Mouse (Mus musculus) spleen, adult 12 weeks (tissue): Measurements from ENCODE around the gene Prss53.
"Not testable (repeated sequence)": the region's sequence is repeated elsewhere in the genome, so short reads cannot be mapped to it uniquely, and the experiment has no call there.

Source experiments
- DNase-seq: peaks from one replicate; pipeline ENCODE4 v3.0.0; 2022; ENCODE audit warnings: low spot score

Prss53 gene

DNA sequence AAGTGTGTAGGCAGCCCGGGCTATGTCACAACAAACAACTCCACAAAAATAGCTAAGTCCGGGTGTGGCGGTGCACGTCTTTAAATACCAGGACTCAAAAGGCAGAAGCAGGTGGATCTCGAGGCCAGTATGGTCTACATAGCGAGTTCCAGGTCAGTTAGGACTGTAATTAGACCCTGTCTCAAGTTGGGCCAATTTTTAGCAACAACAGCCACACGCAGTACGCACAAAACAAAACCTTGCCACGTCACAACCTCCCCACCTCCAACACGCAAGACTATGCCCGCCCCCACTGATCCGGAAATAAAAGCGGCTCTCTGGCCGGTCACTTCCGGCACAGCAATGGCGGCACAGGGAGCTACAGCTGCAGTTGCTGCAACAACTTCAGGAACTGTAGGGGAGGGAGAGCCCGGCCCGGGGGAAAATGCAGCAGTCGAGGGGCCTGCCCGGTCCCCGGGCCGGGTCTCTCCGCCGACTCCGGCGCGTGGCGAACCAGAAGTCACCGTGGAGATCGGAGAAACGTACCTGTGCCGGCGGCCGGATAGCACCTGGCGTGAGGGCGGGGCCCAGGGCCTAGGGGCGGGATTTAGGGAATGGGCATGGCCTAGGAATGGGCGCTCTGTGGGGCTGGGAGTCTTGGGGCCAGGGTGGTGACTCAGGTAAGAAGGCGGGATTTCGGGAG, 21.6 kb upstream of the Prss53 start, which contains the start of gene Kat8:
Kat8 (plus strand) TSS at position 327 of the 682 bp plus-strand sequence.
- DNase-seq: peak; percentile 80

DNA sequence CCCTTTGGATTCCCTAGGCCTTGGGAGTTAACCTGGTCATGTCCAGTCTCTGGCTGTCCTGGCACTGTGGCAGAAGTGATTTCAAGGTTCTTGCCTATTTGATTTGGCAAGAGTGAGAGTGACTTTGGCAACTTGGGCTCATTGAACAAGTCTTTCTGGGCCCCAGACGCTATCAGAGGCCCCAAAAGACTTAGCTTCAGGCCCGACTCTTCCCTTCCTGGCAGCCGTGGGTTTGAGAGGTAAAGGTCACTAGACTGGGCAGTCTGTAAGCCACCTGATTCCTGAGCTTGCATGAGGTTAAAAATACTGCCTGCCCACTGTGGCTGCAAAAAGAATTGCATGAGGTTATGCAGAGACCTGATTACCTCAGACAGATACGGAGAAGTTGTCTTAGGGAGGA, 17.9 kb upstream of the Prss53 start:
- no peak for DNase-seq

DNA sequence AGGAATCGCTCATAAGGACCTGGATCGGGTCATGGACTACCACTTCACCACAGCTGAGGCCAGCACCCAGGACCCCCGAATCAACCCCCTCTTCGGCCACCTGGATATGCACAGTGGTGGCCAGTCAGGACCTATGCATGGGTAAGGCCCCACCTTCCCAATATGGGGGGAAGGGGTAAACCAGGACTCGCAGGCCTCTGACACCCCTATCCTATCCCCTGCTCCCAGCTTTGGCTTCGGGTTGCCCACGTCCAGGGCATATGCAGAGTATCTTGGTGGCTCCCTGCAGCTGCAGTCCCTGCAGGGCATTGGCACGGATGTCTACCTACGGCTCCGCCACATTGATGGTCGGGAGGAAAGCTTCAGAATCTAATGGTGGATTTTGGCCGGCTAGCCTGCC, 17.2 kb upstream of the Prss53 start:
- DNase-seq: no peak

DNA sequence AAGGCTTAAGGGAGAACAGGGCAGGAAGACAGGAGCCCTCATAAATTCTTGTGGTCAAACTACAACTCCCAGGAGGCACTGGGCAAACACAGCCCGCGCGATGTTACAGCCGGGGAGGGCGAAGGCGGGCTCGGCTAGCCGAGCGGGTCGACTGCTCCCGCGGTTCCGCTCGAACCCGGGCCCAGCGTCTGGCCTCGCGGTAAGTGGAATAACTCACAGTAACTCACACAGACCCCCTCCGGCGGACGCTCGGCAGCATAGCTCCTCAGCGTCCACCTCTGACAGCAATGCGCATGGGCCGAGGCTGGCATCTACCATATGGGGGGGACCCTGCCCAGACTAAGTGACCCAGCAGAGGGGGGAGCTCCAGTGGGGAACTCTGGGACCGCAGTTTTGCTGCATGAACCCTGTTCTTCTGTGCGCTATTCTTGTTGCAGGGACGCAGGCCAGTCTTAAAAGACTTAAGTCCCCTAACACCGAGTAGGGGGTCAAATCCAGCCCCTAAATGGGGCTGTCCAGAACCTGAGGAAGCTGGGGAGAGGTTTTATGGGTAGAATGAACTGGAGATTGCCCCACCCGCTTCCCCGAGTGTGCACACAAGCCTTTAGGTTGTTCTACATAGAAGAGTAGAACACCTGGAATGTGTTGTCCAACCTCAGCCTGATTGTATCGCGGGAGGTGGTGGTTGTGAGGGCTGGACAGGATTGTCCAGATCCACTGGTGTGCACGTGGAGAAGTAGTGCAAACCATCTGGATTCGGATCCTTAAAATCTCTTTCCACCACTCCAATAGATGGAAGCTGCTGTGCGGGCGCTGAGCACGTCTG, 13.4 kb upstream of the Prss53 start, which contains the start of gene Bckdk:
Bckdk (plus strand) TSS at position 112 of the 826 bp plus-strand sequence.
- DNase-seq: peak; percentile 56

DNA sequence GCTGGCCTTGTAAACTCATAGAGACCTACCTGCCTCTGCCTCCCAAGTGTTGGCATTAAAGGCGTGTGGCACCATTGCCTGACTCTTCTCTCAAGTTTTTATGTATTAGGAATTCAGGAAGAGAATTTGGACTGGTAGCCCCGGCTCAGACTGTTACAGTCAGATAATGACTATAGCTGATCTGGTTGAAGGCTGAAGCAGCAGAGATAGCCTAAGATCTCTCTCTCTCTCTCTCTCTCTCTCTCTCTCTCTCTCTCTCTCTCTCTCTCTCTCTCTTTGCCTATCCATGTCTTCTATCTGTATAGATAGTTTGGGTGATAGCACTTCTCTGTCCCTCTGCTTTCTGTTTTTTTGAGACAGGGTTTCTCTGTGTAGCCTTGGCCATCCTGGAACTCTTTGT, 11.0 kb upstream of the Prss53 start:
- DNase-seq: no peak

DNA sequence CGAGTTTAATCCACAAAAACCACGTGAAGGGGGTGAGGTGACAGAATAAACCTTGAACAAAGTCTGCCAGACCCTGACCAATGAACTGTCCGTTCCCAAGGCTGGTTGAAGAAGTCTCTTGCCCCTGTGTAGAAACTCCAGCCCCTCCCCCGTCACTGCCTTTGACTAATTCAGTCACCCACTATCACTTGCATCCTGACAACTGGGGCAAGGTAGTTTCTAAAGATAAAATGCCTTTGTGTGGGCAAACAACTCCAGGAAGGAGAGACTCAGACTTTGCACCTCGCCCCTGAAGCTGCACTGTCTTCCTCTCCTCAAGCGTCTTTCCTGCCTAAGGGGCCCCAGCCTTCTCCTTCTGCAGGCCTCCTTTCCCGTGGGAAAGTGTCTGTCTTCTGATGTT, 9.2 kb upstream of the Prss53 start:
- no peak for DNase-seq

DNA sequence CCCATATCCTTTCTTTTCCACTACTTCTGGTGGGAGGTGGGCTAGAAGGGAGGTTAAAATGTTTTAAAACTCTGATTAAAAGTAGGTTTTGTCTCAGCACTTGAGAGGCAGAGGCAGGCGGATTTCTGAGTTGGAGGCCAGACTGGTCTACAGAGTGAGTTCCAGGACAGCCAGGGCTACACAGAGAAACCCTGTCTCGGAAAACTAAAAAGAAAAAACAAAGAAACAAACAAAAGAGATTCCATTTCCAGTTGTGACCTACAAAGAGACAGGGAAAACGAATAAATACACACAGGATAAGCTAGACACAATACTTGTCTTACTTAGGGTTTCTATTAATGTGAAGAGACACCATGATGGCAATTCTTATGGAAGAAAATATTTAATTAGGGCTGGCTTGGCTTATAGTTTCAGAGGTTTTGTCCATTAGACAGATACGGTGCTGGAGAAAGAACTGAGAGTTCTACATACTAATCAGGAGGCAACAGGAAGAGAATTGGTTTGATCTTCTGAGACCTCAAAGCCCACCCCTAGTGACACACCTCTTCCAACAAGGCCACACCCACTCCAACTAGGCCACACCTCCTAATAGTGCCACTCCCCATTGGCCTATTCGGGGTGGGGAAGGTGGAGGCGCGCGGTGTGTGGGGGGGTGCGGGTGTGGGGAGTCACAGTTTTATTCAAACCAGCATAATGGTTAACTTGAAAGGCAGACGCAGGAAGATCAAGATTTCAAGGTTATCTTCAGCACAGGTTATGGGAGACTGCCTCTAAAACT, 7.6 kb upstream of the Prss53 start:
- no peak for DNase-seq

DNA sequence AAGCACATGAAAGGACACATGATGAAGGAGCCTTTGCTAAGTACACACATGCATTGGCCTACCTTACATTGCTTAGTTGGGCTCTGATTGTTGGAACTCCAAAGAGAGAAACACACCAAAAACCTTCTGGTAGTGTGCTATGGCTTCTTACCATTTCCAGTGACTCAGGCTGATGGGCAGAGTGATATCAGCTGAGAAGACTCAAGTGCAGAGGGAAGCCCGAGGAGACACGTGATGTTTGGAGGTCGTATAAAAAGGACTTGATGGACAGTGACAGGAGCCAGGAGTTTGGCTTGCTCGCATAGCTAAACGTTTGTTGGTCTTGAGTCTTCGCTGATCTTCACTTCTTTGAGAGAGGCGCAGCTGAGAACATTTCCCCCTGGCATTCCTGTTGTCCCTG, 6.8 kb upstream of the Prss53 start:
- DNase-seq: no peak

DNA sequence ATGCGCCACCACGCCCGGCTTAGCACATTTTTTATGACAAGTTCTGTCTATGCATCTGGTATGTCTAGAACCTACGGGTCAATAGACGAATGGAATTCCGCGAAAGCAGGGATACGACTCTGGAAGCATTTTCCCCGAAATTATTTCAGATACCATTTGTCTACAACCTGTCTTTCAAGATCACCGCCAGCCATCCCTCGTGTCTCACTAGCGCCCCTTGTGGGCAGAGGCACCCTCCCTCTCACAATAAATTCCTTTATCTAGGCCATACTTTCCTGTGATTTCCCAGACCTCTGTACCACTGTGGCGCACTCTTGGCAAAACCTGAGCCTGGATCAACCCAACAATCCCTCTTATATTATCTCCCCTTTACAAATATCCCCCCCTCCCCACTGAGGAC, 5.6 kb upstream of the Prss53 start:
- DNase-seq: peak; percentile 69

DNA sequence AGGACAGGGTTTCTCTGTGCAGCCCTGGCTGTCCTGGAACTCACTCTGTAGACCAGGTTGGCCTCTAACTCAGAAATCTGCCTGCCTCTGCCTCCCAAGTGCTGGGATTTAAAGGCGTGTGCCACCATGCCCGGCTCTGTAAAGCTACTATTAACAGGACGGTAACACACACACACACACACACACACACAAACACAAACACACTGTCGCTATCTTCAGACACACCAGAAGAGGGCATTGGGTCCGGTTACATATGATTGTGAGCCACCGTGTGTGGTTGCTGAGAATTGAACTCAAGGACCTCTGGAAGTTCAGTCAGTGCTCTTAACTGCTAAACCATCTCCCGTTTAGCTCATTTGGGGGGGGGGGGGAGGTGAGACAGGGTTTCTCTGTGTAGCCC, 5.1 kb upstream of the Prss53 start:
- not testable (repeated sequence) for DNase-seq

DNA sequence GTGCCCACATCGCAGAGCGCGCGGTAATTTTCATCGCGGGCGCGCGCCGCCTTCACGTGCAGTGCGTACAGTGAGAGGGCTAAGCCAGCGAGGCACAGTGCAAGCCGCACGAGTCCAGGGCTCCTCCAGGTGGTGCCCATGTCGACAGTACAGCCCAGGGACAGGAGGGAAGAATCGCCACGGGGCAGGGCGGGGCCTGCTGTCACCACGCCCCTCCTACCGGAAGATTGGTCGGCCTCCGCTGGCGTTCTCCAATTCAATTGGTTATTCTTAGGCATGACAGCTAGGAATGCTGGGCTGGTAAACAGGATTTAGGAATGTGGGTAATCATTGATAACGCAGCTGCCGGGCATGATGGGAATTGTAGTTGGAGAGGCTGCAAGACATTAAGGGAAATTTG, 4.7 kb upstream of the Prss53 start, which contains the start of the genes Gm21974 and Vkorc1:
Gm21974 (minus strand) TSS at position 13 of the 400 bp plus-strand sequence.
Vkorc1 (minus strand) TSS at position 176 of the 400 bp plus-strand sequence.
- DNase-seq: peak; percentile 85

DNA sequence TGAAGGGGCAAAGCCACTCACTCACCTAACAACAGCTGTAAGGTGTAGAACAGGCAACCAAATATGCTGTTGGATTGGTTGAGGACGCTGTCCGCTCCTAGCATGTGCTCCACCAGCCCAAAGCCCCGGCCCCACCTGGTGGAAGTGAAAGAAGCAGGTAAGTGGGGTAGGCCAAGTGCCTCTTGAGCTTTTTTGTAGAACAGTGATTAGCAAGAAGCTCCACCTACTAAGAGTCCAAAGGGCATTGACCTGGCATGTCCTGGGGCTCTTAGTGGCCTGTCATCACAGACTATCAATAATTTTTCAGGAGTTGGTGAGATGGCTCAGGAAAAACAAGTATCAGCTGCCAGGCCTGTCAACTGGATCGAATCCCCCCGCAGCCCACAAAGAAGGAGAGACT, 3.7 kb upstream of the Prss53 start:
- no peak for DNase-seq

DNA sequence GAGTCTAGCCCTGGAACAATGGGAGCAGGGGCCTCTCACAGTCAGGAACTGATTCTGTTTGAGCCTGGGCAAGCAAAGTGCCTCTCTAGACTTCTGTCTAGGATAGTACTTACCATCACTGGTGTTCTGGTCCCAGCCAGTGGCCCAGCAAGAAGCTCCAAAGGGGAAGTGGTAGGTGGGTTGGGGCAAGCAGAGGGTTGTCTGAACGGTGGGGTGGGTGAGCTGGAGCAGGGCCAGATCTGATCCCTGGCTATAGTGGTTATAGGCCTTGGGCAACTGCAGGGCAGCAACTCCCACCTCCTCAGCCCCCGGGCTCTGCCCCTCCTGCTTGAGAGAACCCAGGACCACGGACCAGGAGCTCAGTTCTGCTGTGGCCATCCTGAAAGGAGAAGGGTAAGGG, 1.9 kb downstream of the Prss53 start:
- no peak for DNase-seq

DNA sequence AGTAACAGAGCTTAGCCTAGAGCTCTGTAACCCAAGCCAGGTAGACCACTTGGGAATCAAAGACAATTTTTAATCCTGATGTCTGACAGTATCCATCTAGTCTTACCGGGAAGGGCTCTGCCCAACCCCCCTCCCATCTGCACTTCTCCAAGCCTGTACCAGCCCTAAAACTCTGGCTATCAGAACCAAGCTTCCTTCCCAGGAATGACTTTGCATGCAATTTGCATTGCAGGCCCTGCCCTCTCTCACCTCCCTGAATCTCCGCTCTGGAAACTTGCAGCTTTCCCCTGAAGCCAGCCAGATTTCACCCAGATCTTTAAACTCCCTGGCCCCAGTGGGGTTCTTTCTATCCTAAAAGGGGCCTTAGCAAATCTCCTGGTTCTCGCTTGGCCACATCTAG, 3.0 kb downstream of the Prss53 start:
- no peak for DNase-seq

DNA sequence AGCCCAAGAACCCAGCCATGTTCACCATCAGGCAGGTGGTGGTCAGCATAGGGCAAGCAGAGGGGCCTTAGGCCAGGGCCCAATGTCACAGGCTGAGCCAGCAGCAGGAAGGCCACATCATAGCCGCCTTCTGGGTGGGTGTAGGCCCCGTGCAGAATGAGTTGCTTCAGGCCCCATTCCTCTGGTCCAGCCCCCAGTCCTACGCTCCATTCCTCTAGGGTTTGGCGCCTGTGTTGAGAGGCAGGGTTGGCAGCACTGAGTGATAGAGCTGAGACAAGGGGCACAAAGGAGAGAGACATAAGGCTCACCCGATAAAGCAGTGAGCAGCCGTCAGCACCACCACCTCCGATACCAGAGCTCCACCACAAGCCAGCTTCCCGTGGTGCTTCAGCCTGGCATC, 3.6 kb downstream of the Prss53 start:
- DNase-seq: no peak

DNA sequence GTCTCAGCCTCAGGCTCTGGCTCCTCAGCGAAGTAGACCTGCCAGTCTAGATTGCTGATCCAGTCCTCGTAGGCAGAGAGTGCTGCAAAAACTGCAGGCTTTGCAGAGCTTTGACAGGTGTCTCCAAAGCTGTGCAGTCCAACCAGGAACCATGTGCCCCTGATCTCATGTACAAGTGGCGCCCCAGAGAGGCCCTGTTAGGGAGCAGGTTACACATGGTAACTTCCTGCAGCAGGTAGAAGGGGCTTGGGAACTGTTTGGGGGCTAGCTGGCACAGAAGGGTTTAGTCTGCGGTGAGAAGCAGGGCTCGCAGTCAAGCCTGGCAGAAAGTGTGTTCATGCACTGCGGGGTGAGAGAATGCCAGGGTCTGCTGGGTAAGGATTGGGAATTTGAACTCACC, 4.2 kb downstream of the Prss53 start:
- DNase-seq: no peak

DNA sequence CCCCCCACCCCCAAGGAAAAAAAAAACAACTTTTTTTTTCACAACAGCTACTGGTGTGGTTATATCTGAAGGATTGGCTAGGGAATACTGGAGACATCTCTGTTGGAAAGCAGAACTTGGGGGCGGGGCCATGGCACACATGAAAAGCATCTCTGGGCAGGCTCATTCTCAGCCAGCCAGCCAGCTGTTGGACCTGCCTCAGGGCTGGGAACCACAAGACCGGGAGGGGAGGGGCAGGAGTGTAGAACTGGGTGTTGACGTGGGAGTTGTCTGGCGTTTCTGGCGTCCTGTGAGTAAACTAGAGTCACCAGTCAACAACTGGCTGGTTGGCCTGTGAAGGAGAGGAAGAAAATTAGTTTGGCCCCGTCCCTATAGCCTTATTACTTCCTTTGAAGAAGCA, 4.8 kb downstream of the Prss53 start:
- DNase-seq: no peak

DNA sequence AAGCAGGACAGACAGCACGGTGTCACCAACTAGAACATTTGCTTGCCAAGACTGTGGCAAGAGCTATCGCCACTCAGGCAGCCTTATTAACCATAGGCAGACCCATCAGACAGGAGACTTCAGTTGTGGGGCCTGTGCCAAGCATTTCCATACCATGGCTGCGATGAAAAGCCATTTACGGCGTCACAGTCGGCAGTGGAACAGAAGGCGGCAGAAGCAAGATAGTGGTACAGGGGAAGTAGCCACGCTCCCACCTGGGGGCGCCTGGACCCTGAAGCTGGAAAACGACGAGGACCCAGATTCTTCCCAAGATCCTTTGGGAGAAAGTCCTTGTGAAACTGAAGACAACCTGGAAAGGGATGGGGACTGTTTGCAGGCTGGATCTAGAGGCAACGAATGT, 10.3 kb downstream of the Prss53 start:
- DNase-seq: no peak

DNA sequence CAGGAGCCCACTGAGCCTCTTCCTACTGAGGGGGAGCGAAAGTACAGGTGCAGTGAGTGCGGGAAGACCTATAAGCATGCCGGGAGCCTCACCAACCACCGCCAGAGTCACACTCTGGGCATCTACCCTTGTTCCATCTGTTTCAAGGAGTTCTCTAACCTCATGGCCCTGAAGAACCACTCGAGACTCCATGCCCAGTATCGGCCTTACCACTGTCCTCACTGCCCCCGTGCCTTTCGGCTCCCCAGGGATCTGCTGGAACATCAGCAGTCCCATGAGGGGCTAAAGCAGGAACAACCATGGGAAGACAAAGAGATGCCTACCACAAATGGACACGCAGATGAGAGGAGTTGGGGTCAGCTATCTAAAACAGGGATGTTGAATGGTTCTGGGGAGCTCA, 11.5 kb downstream of the Prss53 start:
- no peak for DNase-seq

DNA sequence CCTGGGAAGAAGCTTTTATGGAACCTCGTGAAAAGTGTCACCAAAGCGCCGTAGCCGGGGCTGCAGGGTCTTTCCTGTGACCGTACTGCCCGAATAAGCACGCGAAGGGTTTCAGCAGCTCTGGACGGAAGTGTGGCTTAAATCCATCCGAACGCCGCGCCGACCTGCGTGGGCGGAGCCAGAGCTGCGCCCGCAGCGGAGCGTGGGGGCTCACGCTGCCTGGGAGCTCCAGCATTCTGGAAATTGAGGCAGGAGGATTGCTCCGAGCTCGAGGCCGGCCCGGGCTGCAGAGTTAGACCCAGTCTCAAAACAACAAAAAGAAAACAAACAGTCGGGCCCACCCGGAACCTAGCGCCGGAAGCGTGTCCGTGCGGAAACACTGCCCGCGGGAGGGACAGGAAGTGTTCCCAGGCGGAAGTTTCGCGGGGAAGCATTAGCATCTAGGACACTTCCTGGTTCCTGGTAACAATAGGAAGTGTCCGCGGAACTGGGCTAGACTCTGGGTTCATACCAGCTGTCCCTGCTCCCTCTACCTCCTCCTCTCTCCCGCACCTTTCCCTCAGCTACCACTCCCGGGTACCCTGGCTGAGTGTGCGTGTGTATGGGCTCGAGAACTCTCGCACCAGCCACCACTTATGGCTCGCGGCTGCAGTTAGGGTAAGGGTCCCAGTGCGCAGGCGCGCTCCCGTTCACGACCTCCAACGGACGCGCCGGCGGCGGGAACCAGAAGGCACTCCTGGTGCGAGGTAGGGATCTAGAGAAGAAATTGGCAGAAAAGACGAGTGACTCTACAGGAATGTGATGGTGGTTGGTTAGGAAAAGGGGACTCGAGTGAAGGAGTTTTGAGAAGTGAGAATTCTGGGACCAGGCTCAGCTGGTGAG, 14.1 kb downstream of the Prss53 start, which contains the start of gene Zfp668:
Zfp668 (minus strand) TSS at position 362 of the 882 bp plus-strand sequence.
- DNase-seq: peak; percentile 84

DNA sequence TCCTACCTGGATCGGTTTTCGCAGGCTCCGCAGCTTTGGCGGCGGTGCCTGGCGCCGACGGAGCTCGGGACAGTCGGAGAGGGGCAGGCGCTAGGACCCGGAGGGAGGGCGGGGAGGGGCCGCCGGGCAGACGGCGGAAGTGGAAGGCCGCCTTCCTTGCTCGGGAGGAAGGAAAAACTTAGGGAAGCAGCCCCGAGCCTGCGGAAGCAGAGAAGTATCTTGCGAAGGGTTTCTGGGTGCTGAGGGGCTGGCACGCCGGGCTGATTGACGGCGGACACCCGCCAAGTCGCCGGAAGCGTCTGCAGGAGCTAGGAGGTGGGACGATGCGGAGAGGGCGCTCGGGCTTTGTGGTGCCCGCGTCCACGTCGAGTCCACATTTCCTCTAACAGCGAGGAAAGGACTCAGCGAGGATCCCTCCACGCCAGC, 14.7 kb downstream of the Prss53 start, which contains the start of gene Zfp646:
Zfp646 (plus strand) TSS at position 181 of the 426 bp plus-strand sequence.
- peak; percentile 81 for DNase-seq
